Mouse (Mus musculus) MEL (cell line): Measurements from ENCODE around the gene Sec24c.

ENCODE experiments used
- CHD2 ChIP-seq: IDR thresholded peaks from 2 replicates; pipeline ENCODE4 v1.6.1; 2011; ENCODE audit warnings: low read length, improper control_type of control experiment
- CTCF ChIP-seq, 3 experiments: IDR thresholded peaks in 2 of 3; conservative IDR thresholded peaks in 1 of 3; 2 replicates each; pipeline ENCODE4 v1.5.1; 2011 to 2012; ENCODE audit warnings: low read length in 3 of 3, low read depth in 2 of 3, mild to moderate bottlenecking in 2 of 3, improper control_type of control experiment in 1 of 3, inconsistent platforms in 1 of 3, mixed read lengths in 1 of 3, moderate library complexity in 1 of 3; ENCODE audit not compliant: control insufficient read depth in 1 of 3, insufficient read depth in 1 of 3, poor library complexity in 1 of 3, severe bottlenecking in 1 of 3
- EP300 ChIP-seq, 2 experiments: IDR thresholded peaks; 2 replicates each; pipeline ENCODE4 v1.6.1; 2011; ENCODE audit warnings: improper control_type of control experiment in 2 of 2, low read length in 2 of 2, low read depth in 1 of 2, mild to moderate bottlenecking in 1 of 2
- MYC ChIP-seq: IDR thresholded peaks from 2 replicates; pipeline ENCODE4 v1.6.1; 2011; ENCODE audit warnings: low read depth, mild to moderate bottlenecking, low read length, improper control_type of control experiment, moderate library complexity
- POLR2AphosphoS2 ChIP-seq: IDR thresholded peaks from 2 replicates; pipeline ENCODE4 v1.6.1; 2011; ENCODE audit warnings: low read length, improper control_type of control experiment

DNA sequence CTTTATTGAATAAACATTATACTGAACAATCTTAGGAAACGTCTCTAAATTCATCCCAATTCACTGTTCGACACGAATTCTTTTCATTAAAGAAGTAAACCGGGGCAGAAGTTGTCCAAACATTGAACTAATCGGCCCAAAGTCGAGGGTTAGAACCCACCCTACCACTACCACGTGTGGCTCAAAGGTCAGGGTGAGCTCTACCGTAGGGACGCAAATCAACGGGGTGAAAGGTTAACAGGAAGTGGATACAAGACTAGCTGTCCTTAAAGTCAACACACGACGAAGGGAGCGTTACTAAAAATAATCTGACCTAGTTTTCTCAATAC lies 409 bp upstream of the Sec24c start:
- peak; percentile 33; the same call in 1 of the 2 replicates for TF ChIP-seq CHD2
- no peak for TF ChIP-seq CTCF (IDR thresholded peaks at IDR 0.05 in 2 of 3, conservative IDR thresholded peaks at IDR 0.05 in 1 of 3; ENCODE audit: control insufficient read depth in 1 of 3, insufficient read depth in 1 of 3, low read depth in 2 of 3, low read length in 3 of 3, poor library complexity in 1 of 3, severe bottlenecking in 1 of 3)
- TF ChIP-seq EP300 (IDR thresholded peaks at IDR 0.05; ENCODE audit: low read depth in 1 of 2, low read length in 2 of 2), result 0 out of 4 replicates have a peak, but pooled peaks of 1 of the 2 experiments have one; percentile 6
- no peak for TF ChIP-seq POLR2AphosphoS2
- TF ChIP-seq MYC, result peak; percentile 97
